In the genomic region with DNA sequence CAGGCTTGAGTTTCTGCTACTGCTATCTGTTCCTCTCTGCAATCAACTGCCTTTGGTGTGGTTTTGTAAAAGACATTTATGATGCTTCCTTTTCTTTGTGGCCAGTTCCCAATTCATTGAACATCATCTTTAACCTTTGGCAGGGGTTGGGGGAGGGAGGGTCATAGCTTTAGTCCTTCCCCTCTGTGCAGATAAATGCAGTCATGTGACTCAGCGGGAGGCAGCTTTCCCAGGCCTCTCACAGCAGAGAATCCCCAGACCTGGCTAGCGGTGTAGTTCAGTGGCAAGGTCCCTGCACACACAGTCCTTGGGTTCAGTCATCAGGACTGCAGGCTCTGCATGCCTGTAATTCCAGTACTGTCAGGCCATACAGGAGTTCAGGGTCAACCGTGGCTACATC, we compare ENCODE assay signal across 9 mouse cellular contexts. TPM values are rescaled to one million over a fixed set of nuclear protein-coding genes. Genes with fewer than 3 reads are reported as not detected.
DNase-seq lines count a peak whose midpoint lies in the region; ATAC-seq and TF ChIP-seq lines count a peak whose summit lies in the region.
"Had no signal": no experiment of that assay in that cellular context is flagged by ENCODE, and none has a peak within 500 bp of the region (broad histone marks: within the 10 kb centered on the region; RNA-seq: fewer than 3 reads in every experiment).

No protein-coding gene starts in this region.

- H3K27ac ChIP-seq in forebrain, embryonic 12.5 days, result peak overlapping the region; percentile 63; the same call in 1 of the 2 replicates
- no peak overlapping the region for H3K27ac ChIP-seq in forebrain, postnatal 0 days (ENCODE audit: low read depth, low read length)

- ATAC-seq in forebrain, embryonic 12.5 days (ENCODE audit: low FRiP score), result no peak
- no peak for ATAC-seq in forebrain, postnatal 0 days

- DNase-seq in forebrain, postnatal 0 days, result no peak
- DNase-seq in retina, postnatal 1 day, result peak; percentile 40
- DNase-seq in retina, embryonic 14.5 days (ENCODE audit: low spot score), result no peak
- peak; percentile 55 for DNase-seq in kidney, postnatal 10 days
- DNase-seq in yolk sac, embryonic 10.5 days (ENCODE audit: low spot score), result peak; percentile 79
- no peak for DNase-seq in left cerebral cortex, postnatal 14 days (ENCODE audit: low spot score in 2 of 2)
- no peak for DNase-seq in left cerebral cortex, adult 11 months (ENCODE audit: low spot score)
- DNase-seq: gastrocnemius, postnatal 25 days had no signal

- H3K9ac ChIP-seq in forebrain, embryonic 12.5 days, result no peak overlapping the region
- no peak overlapping the region for H3K9ac ChIP-seq in forebrain, postnatal 0 days

- H3K4me3 ChIP-seq in forebrain, embryonic 12.5 days (replicated peaks), result no peak overlapping the region
- H3K4me3 ChIP-seq in forebrain, postnatal 0 days (ENCODE audit: low read depth, low read length), result no peak overlapping the region

- no peaks in the 10 kb centered on the region for H3K36me3 ChIP-seq in forebrain, embryonic 12.5 days (replicated peaks)
- H3K36me3 ChIP-seq in forebrain, postnatal 0 days (ENCODE audit: insufficient read depth), result no peaks in the 10 kb centered on the region

- peaks cover 58% of the 10 kb centered on the region for H3K4me1 ChIP-seq in forebrain, embryonic 12.5 days
- peaks cover 11% of the 10 kb centered on the region for H3K4me1 ChIP-seq in forebrain, postnatal 0 days (ENCODE audit: insufficient read depth)

- no peaks in the 10 kb centered on the region for H3K27me3 ChIP-seq in forebrain, embryonic 12.5 days
- no peaks in the 10 kb centered on the region for H3K27me3 ChIP-seq in forebrain, postnatal 0 days (ENCODE audit: insufficient read depth, low read length)

- no peak overlapping the region for H3K4me2 ChIP-seq in forebrain, embryonic 12.5 days
- no peak overlapping the region for H3K4me2 ChIP-seq in forebrain, postnatal 0 days (ENCODE audit: low read depth)

- H3K9me3 ChIP-seq in forebrain, embryonic 12.5 days, result no peaks in the 10 kb centered on the region
- H3K9me3 ChIP-seq in forebrain, postnatal 0 days (ENCODE audit: low read length), result no peaks in the 10 kb centered on the region

- no peak for TF ChIP-seq CTCF in forebrain, postnatal 0 days (IDR thresholded peaks at IDR 0.05; ENCODE audit: low read depth)

- 26% methylated on average over 3 of the region's 3 CpGs for WGBS in forebrain, embryonic 12.5 days
- 33% methylated on average over 3 of the region's 3 CpGs for WGBS in forebrain, postnatal 0 days

- intact Hi-C loops in left cerebral cortex, postnatal 14 days (cut with DNase I), result no loop called here

RNA-seq across cellular contexts. Expression of gene Arvcf, which starts 29.2 kb away (rescaled TPM):
- 115 and 126 TPM in 2 replicates for polyA plus RNA-seq in forebrain, embryonic 12.5 days (2016; fragmentation: Nextera tagmentation; extraction: Ambion mirVana)
- 103 and 120 TPM in 2 replicates for total RNA-seq in forebrain, postnatal 0 days (2014; rRNA removed)
- 31.2 and 42.8 TPM in 2 replicates for polyA plus RNA-seq in forebrain, postnatal 0 days (2015; fragmentation: Nextera tagmentation; extraction: Ambion mirVana)
- total RNA-seq in left cerebral cortex, postnatal 14 days (2021), result 10 to 100 TPM; 41.4 to 42.3 TPM

RNA-seq across cellular contexts. Expression of gene Tango2, which starts 29.3 kb away (rescaled TPM):
- polyA plus RNA-seq in forebrain, embryonic 12.5 days (2016; fragmentation: Nextera tagmentation; extraction: Ambion mirVana), result 40.7 and 41.5 TPM in 2 replicates
- total RNA-seq in forebrain, postnatal 0 days (2014; rRNA removed), result 25.5 and 43.0 TPM in 2 replicates
- 69.9 and 75.9 TPM in 2 replicates for polyA plus RNA-seq in forebrain, postnatal 0 days (2015; fragmentation: Nextera tagmentation; extraction: Ambion mirVana)
- 100 to 1,000 TPM; 122 to 135 TPM for total RNA-seq in left cerebral cortex, postnatal 14 days (2021)

RNA-seq across cellular contexts. Expression of gene Txnrd2, which starts 49.0 kb away (rescaled TPM):
- polyA plus RNA-seq in forebrain, embryonic 12.5 days (2016; fragmentation: Nextera tagmentation; extraction: Ambion mirVana), result 23.3 and 23.7 TPM in 2 replicates
- 9.7 and 11.5 TPM in 2 replicates for total RNA-seq in forebrain, postnatal 0 days (2014; rRNA removed)
- 28.0 and 34.4 TPM in 2 replicates for polyA plus RNA-seq in forebrain, postnatal 0 days (2015; fragmentation: Nextera tagmentation; extraction: Ambion mirVana)
- total RNA-seq in left cerebral cortex, postnatal 14 days (2021), result 10 to 100 TPM; 18.9 to 25.2 TPM

RNA-seq across cellular contexts. Expression of gene Comt, which starts 49.4 kb away (rescaled TPM):
- polyA plus RNA-seq in forebrain, embryonic 12.5 days (2016; fragmentation: Nextera tagmentation; extraction: Ambion mirVana), result 53.5 and 54.2 TPM in 2 replicates
- 65.6 and 68.4 TPM in 2 replicates for total RNA-seq in forebrain, postnatal 0 days (2014; rRNA removed)
- polyA plus RNA-seq in forebrain, postnatal 0 days (2015; fragmentation: Nextera tagmentation; extraction: Ambion mirVana), result 79.9 and 105 TPM in 2 replicates
- total RNA-seq in left cerebral cortex, postnatal 14 days (2021), result 10 to 100 TPM; 74.2 to 80.8 TPM

Comparison
In these comparisons a context has a peak if more than half of its experiments do, and no peak if none do; other contexts are left out.
1. DNase-seq: peak in retina, postnatal 1 day (single experiment), kidney, postnatal 10 days (single experiment) and yolk sac, embryonic 10.5 days (single experiment); none in forebrain, postnatal 0 days (single experiment), retina, embryonic 14.5 days (single experiment), left cerebral cortex, postnatal 14 days (0 of 2) and left cerebral cortex, adult 11 months (single experiment).